ENCODE assay signal across 17 mouse cellular contexts in the genomic region with DNA sequence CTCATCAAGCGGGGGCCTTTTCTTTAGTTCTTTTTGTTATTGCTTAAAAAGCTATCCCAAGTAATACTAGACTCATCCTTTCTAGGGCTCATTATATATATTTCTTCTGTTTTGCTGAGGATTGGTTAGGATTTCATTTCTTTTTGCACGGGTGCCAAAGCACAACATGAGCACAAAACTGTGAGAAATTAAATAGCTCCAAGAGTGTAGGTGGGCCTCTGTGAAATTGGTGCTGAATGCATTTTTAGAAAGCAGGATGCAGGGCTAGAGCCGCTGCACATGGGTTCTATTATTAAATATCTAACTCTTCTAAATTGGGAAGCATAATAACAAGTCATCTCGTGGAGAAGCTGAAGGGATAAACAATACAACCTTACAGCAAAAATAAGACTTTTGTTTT.
DNase-seq lines count a peak whose midpoint lies in the region.
"Had no signal": no experiment of that assay in that cellular context is flagged by ENCODE, and none has a peak within 500 bp of the region (broad histone marks: within the 10 kb centered on the region; RNA-seq: fewer than 3 reads in every experiment).

No protein-coding gene starts in this region.

- intact Hi-C loops in left cerebral cortex, postnatal 25 days (cut with DNase I) = loop anchor here (1.0 to 10.0 kb wide), 3 partner anchors 26 to 346 kb away; a partner anchor contains a TSS

- DNase-seq in layer of hippocampus, adult 11-12 months (ENCODE audit: low spot score) = peak; percentile 21
- no peak for DNase-seq in layer of hippocampus, postnatal 10 days (ENCODE audit: low spot score in 2 of 2)
- peak; percentile 56 for DNase-seq in right cerebral cortex, adult 18-20 months
- no peak for DNase-seq in right cerebral cortex, postnatal 4 days
- peak; percentile 18 to 86 for DNase-seq in left cerebral cortex, postnatal 25 days (ENCODE audit: low spot score in 2 of 2)
- DNase-seq in gastrocnemius, postnatal 25 days = no peak
- DNase-seq in adrenal gland, adult (ENCODE audit: inconsistent age in 2 of 2, low spot score in 1 of 2) = no peak
- DNase-seq: adrenal gland, postnatal 25 days; cerebellum, adult 18-20 months; cerebellum, postnatal 10 days; forebrain, postnatal 0 days; gastrocnemius, postnatal 10 days; heart, postnatal 14 days; kidney, adult 11 months; kidney, postnatal 14 days; liver, embryonic 13.5 days; lung, adult 18-20 months had no signal

Comparison
In these comparisons a context has a peak if more than half of its experiments do, and no peak if none do; other contexts are left out.
1. DNase-seq: peak in layer of hippocampus, adult 11-12 months (single experiment), right cerebral cortex, adult 18-20 months (single experiment) and left cerebral cortex, postnatal 25 days (2 of 2); none in layer of hippocampus, postnatal 10 days (0 of 2), right cerebral cortex, postnatal 4 days (single experiment), gastrocnemius, postnatal 25 days (single experiment) and adrenal gland, adult (0 of 2).